Mouse (Mus musculus) stomach, postnatal 0 days (tissue): ENCODE measurements at regions not wholly inside any gene's neighbourhood (a gene's known extent, or its start where the extent isn't known, plus 50 kb on each side); places are given as distances from the start of the nearest gene placed in this dataset.

Experiments used
- CTCF ChIP-seq: IDR thresholded peaks from 2 replicates; pipeline ENCODE4 v1.5.1; 2016; ENCODE audit warnings: antibody characterized with exemption, low read depth, mild to moderate bottlenecking, moderate library complexity
- EP300 ChIP-seq: optimal IDR thresholded peaks from 2 replicates; pipeline ENCODE3; 2016; ENCODE audit warnings: antibody characterized with exemption

DNA sequence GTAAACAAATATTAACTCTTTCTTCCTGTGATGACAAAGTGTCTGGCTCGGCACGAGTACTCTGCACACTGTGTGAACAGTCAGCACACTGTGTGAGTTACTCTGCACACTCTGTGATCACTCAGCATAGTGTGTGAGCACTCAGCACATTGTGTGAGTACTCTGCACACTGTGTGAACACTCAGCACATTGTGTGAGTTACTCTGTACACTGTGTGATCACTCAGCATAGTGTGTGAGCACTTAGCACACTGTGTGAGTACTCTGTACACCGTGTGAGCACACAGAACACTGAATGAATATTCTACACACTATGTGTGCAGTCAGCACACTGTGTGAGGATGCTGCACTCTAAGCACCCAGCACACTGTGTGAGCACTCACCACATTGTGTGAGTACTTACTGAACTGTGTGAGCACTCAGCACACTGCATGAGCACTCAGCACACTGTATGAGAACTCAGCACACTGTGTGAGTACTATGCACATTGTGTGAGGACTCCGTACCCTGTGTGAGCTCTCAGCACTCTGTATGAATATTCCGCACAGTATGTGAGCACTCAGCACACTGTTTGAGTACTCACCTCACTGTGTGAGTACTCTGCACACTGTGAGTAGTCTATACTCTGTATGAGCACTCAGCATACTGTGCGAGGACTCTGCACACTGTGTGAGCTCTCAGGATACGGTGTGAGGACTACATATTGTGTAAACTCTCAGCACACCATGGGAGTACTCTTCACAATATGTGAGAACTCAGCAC is 381.9 kb downstream of the Hdgfl1 start:
- no peak for TF ChIP-seq CTCF
- TF ChIP-seq EP300 = no peak
